Mouse (Mus musculus) heart, adult 2 months (tissue): Measurements from ENCODE around the gene Ints4. TPM values are rescaled to one million over a fixed set of nuclear protein-coding genes. Genes with fewer than 3 reads are reported as not detected.

Experiments
- DNase-seq, 2 experiments: peaks; one replicate each; pipeline ENCODE4 v3.0.0; 2021
- H3K27ac ChIP-seq: fragments of 200-600 bp; 2 replicates; pipeline ENCODE4 v1.8.1; 2022
- H3K27me3 ChIP-seq: fragments of 200-500 bp; 2 replicates; pipeline ENCODE4 v1.6.1; 2012; ENCODE audit warnings: mild to moderate bottlenecking, low read length, inconsistent platforms, mixed read lengths; ENCODE audit not compliant: control insufficient read depth, insufficient read depth
- H3K36me3 ChIP-seq: fragments of 200-500 bp; 2 replicates; pipeline ENCODE4 v1.6.1; 2012; ENCODE audit warnings: low read length, inconsistent platforms; ENCODE audit not compliant: control insufficient read depth, insufficient read depth
- H3K4me1 ChIP-seq: fragments of 200-500 bp; 2 replicates; pipeline ENCODE4 v1.6.1; 2011; ENCODE audit warnings: low read length; ENCODE audit not compliant: control insufficient read depth, insufficient read depth
- H3K4me3 ChIP-seq: fragments of 200-600 bp; 2 replicates; pipeline ENCODE4 v1.8.1; 2022
- H3K79me2 ChIP-seq: fragments of 200-500 bp; replicated peaks from 2 replicates; pipeline ENCODE4 v1.6.1; 2012; ENCODE audit warnings: mild to moderate bottlenecking, inconsistent platforms, low read length, moderate library complexity, mixed read lengths; ENCODE audit not compliant: control insufficient read depth, insufficient read depth
- H3K9ac ChIP-seq: fragments of 200-500 bp; 2 replicates; pipeline ENCODE4 v1.6.1; 2012; ENCODE audit warnings: low read depth, mild to moderate bottlenecking, control low read depth, inconsistent platforms, low read length, mixed read lengths
- CTCF ChIP-seq: fragments of 200-600 bp; IDR thresholded peaks from 2 replicates; pipeline ENCODE4 v1.8.1; 2022; ENCODE audit warnings: antibody characterized with exemption, mild to moderate bottlenecking, moderate library complexity
- EP300 ChIP-seq: fragments of 200-500 bp; IDR thresholded peaks from 2 replicates; pipeline ENCODE4 v1.6.1; 2011; ENCODE audit warnings: low read depth, low read length, control low read depth; ENCODE audit not compliant: insufficient read depth
- POLR2A ChIP-seq: fragments of 200-500 bp; IDR thresholded peaks from 2 replicates; pipeline ENCODE4 v1.6.1; 2011; ENCODE audit warnings: mild to moderate bottlenecking, low read depth, low read length, control low read depth; ENCODE audit not compliant: insufficient read depth
- WGBS: fragments of 180-500 bp; shearing (Covaris S2); methylation state at CpG from one replicate; pipeline ENCODE4 v1.1.7; 2018; 5-methylcytosine and 5-hydroxymethylcytosine counted together
- intact Hi-C: fragments of 180-260 bp; cut with DNase I; formaldehyde crosslinking; loops from one replicate; pipeline ENCODE4 v1.15.1; 2025
- polyA plus RNA-seq: library from polyadenylated mRNA; depleted of rRNA; stranded (reverse); fragments of >200 nt; gene quantifications from 2 replicates; pipeline ENCODE4 v1.2.3, GENCODE M21; 2012
- total RNA-seq, 2 experiments: library from RNA; stranded (reverse); gene quantifications; 2 replicates each; pipeline ENCODE4 v1.2.3; 2021

Ints4 gene
- total and polyA plus RNA-seq, 3 experiments: 55.8 to 65.3 (median 61.5) TPM

DNA sequence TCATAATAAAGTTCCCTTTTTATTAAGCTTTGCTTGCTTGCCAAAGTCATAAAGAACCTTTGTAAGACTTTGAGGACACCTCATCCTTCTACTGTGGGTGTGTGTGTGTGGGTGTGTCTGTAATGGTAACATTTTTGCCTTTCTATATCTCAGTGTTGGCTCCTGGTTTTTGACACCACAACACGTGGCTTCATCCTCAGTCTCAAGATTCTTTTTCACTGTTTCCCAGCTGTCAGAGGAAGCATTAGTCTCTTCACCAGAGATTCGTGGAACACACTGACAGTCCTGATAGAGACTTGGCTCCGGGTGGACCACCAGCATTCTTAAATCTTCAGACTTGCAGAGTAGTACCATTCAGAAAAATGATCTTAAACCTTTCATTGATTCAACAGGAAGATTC, 466 bp upstream of the Ints4 start:
- DNase-seq: no peak
- Histone ChIP-seq H3K27me3 (no peaks in the 10 kb centered on the region), H3K36me3 (0 out of 2 replicates have a peak, but pooled peaks cover 2% of the 10 kb centered on the region), H3K27ac (peak overlapping the region; percentile 44), H3K4me1 (peaks cover 5% of the 10 kb centered on the region), H3K79me2 (0 out of 2 replicates have a peak, but pooled peaks cover 1% of the 10 kb centered on the region), H3K9ac (no peak overlapping the region), H3K4me3 (peak overlapping the region; percentile 75)
- 17% methylated on average over 3 of the region's 3 CpGs for WGBS
- intact Hi-C loops: loop anchor here (1.0 to 5.0 kb wide), 3 partner anchors 53 to 108 kb away; partner anchors contain the start of genes Aamdc, Alg8 and Rsf1
- TF ChIP-seq EP300: no peak
- TF ChIP-seq CTCF: no peak
- TF ChIP-seq POLR2A: no peak

DNA sequence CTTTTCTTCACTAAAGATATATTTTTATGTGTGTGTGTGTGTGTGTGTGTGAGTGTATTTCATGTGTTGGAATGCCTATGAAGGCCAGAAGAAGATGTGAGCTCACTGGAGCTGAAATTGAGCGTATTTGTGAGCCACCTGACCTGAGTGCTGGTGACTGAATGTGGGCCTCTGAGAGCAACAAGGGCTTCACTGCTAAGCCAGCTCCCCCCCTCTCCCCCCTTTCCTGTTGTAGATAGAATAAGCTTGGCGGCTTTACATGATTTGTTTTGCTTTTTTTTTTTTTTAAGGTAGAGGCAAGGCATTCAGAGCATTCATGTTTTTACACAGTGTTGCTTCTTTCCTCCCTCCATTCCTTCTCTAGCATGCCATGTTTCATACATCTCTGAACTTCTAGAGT, 2.6 kb downstream of the Ints4 start:
- WGBS: 36% methylated on average over 2 of the region's 2 CpGs
- DNase-seq: no peak
- peaks cover 6% of the 10 kb centered on the region for H3K36me3 ChIP-seq
- H3K27ac ChIP-seq: no peak overlapping the region
- intact Hi-C loops: loop anchor here (5.0 kb wide), 1 partner anchor 111 kb away; the partner anchor contains the start of gene Alg8
- no peak overlapping the region for H3K9ac ChIP-seq
- peaks cover 5% of the 10 kb centered on the region for H3K4me1 ChIP-seq
- TF ChIP-seq EP300 (no peak), POLR2A (no peak)
- H3K79me2 ChIP-seq: 0 out of 2 replicates have a peak, but pooled peaks cover 1% of the 10 kb centered on the region
- H3K27me3 ChIP-seq: no peaks in the 10 kb centered on the region
- H3K4me3 ChIP-seq: no peak overlapping the region

DNA sequence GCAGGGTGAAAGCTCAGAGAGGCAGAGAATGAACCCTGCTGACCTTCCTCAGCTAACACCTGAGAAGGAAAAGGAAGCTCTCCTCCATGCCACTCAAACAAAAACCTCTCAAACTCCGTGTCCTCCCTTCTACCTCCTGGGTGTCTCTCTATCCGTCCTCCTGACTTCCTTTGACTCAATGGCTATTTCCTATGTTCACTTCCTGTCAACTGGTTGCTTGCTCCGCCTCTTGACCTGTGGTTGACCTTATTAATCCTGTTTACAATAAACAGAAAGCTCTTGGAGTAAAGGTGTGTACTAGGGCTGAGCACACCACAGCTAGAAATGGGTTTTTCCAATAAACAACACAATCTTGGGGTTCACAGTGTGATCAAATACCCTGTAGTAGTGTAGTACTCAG, 10.4 kb downstream of the Ints4 start:
- H3K79me2 ChIP-seq: no peaks in the 10 kb centered on the region
- no peak overlapping the region for H3K9ac ChIP-seq
- peaks cover 15% of the 10 kb centered on the region for H3K36me3 ChIP-seq
- TF ChIP-seq EP300 (no peak), CTCF (no peak), POLR2A (no peak)
- no peak overlapping the region; the same call in 1 of the 2 replicates for H3K27ac ChIP-seq
- no peaks in the 10 kb centered on the region for H3K27me3 ChIP-seq
- peaks cover 4% of the 10 kb centered on the region; the same call in 1 of the 2 replicates for H3K4me1 ChIP-seq
- DNase-seq: no peak
- H3K4me3 ChIP-seq: no peak overlapping the region
- WGBS: 48% methylated on average over 3 of the region's 3 CpGs
- intact Hi-C loops: no loop called here

DNA sequence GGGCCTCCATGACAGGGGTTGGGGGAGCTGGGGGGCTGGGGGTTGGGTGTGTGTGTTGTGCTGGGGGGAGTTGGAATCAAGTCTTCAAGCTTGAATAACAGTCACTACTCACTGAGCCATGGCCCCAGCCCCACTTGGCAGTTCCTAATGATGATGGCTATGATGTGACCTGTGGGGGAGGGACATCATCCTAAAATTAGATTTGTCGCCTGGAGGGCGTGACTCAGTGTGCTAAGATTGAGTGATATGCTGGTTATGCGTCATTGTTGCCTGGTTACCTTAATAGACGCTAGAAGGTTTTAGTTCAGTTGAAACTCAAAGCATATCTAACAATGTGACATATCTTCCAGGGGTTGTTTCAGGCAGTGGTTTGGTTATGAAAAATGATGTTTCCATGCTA, 11.7 kb downstream of the Ints4 start:
- WGBS: 43% methylated on average over 4 of the region's 4 CpGs
- Histone ChIP-seq H3K27ac (peak overlapping the region; percentile 68), H3K36me3 (peaks cover 12% of the 10 kb centered on the region), H3K79me2 (no peaks in the 10 kb centered on the region), H3K4me3 (no peak overlapping the region), H3K4me1 (peaks cover 4% of the 10 kb centered on the region; the same call in 1 of the 2 replicates), H3K9ac (no peak overlapping the region), H3K27me3 (no peaks in the 10 kb centered on the region)
- TF ChIP-seq CTCF (no peak), POLR2A (no peak), EP300 (no peak)
- intact Hi-C loops: no loop called here
- DNase-seq: peak; percentile 24 to 49

DNA sequence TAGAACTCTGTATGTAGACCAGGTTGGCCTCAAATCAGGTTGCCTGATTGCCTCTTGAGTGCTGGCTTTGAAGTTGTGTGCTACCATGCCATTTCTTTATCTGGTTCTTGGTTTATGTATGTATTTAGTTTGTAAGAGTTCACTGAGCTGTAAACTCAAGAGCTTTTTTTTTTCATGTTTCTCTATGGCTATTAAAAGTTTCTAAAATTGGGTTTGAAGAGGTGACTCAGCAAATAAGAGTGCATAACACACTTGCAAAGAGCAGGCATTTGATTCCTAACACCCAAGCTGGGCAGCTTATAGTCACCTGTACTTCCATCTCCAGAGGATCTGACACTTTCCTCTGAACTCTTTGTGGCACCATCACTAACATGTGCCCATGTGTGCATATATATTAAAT, 14.3 kb downstream of the Ints4 start:
- Histone ChIP-seq H3K27ac (peak overlapping the region; percentile 4), H3K27me3 (no peaks in the 10 kb centered on the region), H3K79me2 (no peaks in the 10 kb centered on the region), H3K9ac (no peak overlapping the region), H3K4me3 (no peak overlapping the region), H3K4me1 (peaks cover 4% of the 10 kb centered on the region; the same call in 1 of the 2 replicates), H3K36me3 (peaks cover 17% of the 10 kb centered on the region)
- DNase-seq: no peak
- TF ChIP-seq POLR2A (no peak), CTCF (no peak), EP300 (no peak)
- intact Hi-C loops: no loop called here

DNA sequence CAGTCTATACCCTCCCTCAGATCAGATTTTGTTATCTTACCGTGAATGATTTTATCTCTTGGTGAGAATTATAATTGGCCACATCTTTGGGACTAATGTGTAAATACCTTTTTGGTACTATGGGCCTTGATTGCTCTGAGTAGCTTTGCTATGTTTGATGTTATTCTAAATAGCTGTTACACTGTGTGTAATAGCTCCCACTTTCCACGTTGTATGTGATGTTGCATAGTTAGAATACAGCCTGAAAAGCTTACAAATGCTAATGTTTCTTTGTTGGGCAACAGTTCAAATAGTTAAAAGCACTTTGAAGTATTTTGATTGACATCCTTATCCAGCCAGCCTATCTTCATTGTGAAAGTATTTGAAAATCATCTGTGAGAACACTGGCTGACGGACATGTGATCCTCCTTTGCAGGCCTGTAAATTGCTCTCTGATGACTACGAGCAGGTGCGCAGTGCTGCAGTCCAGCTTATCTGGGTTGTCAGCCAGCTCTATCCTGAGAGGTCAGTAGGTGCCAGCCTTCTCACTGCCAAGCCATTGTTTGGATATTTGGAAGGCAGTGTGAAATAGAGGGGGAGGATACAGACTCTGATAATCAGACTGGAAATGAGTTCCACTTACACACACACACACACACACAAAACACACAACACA, 19.9 kb downstream of the Ints4 start:
- Histone ChIP-seq H3K27me3 (no peaks in the 10 kb centered on the region), H3K9ac (no peak overlapping the region), H3K4me3 (no peak overlapping the region), H3K79me2 (no peaks in the 10 kb centered on the region), H3K4me1 (no peaks in the 10 kb centered on the region), H3K27ac (peak overlapping the region; percentile 58), H3K36me3 (peaks cover 12% of the 10 kb centered on the region; the same call in 1 of the 2 replicates)
- DNase-seq: peak; percentile 24 to 66
- 39% methylated on average over 5 of the region's 5 CpGs for WGBS
- TF ChIP-seq POLR2A (no peak), CTCF (no peak), EP300 (peak; percentile 86; the same call in 1 of the 2 replicates)
- intact Hi-C loops: loop anchor here (2.0 kb wide), 1 partner anchor 14 kb away; no protein-coding TSS in a partner anchor
